Mouse (Mus musculus): ENCODE results near the gene Ssbp2.

DNA sequence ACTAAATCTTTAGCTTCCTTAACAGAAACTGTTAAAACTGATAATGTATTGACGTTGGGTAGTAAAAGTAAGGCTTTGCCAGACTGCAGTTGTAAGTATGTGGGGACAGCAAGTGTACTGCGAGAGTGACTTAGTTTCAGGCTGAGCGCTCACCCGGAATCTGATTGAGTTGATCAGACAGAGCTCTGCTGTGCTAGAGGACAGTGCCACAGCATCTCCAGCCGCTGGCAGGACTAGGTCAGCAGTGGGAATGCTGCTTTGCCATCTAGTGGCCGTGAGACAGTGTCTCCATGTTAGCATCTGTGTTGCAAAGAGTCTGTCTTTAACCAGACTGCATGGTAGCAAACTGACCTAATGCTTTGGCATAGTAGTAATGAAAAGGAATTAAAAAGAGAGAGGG, 188.2 kb downstream of the Ssbp2 start:
- TF ChIP-seq POLR2A (IDR thresholded peaks at IDR 0.05; ENCODE audit: control insufficient read depth in 1 of 2, insufficient read depth in 1 of 2, low read depth in 1 of 2, low read length in 2 of 2, poor library complexity in 1 of 2) (no peak), HCFC1 (IDR thresholded peaks at IDR 0.05; ENCODE audit: low read depth, low read length) (no peak), CTCF (IDR thresholded peaks at IDR 0.05 in 2 of 3, conservative IDR thresholded peaks at IDR 0.05 in 1 of 3; ENCODE audit: control insufficient read depth in 1 of 3, insufficient read depth in 1 of 3, low read depth in 2 of 3, low read length in 3 of 3, poor library complexity in 1 of 3, severe bottlenecking in 1 of 3) (peak in 2 of 3 experiments; percentile 35 to 42; a peak in 5 of 6 replicates)

All from MEL (cell line).